ENCODE assay signal across 16 mouse cellular contexts in genomic region chr2:127648145-127648544, GRCm38 (mm10).
"Had no signal": no experiment of that assay in that cellular context is flagged by ENCODE, and none has a peak within 500 bp of the region (broad histone marks: within the 10 kb centered on the region; RNA-seq: fewer than 3 reads in every experiment).

No protein-coding gene starts in this region.

- H3K36me3 ChIP-seq: neural tube, embryonic 12.5 days; neural tube, embryonic 13.5 days; neural tube, embryonic 15.5 days; stomach, embryonic 15.5 days had no signal

- DNase-seq: retina, postnatal 1 day; right cerebral cortex, adult 18-20 months; right cerebral cortex, postnatal 14 days; right cerebral cortex, postnatal 25 days; right cerebral cortex, postnatal 4 days; spleen, adult 18-20 months; thymus, adult 18-20 months; thymus, adult 2 months; thymus, postnatal 14 days; thymus, postnatal 25 days; thymus, postnatal 36 days; thymus, postnatal 4 days had no signal

- H3K4me1 ChIP-seq: neural tube, embryonic 12.5 days; neural tube, embryonic 15.5 days had no signal

- H3K27me3 ChIP-seq: stomach, embryonic 15.5 days had no signal

- H3K4me3 ChIP-seq: neural tube, embryonic 12.5 days; neural tube, embryonic 13.5 days; neural tube, embryonic 15.5 days; stomach, embryonic 15.5 days had no signal

- H3K9ac ChIP-seq: neural tube, embryonic 12.5 days; neural tube, embryonic 13.5 days; neural tube, embryonic 15.5 days; stomach, embryonic 15.5 days had no signal

- H3K27ac ChIP-seq: neural tube, embryonic 12.5 days; neural tube, embryonic 13.5 days; neural tube, embryonic 15.5 days; stomach, embryonic 15.5 days had no signal

- H3K4me2 ChIP-seq: neural tube, embryonic 12.5 days; neural tube, embryonic 13.5 days; neural tube, embryonic 15.5 days; stomach, embryonic 15.5 days had no signal

- H3K9me3 ChIP-seq: neural tube, embryonic 12.5 days; neural tube, embryonic 13.5 days; neural tube, embryonic 15.5 days; stomach, embryonic 15.5 days had no signal
